Mouse (Mus musculus): ENCODE results near the gene Lrrc46.
A peak's percentile ranks its signal among the peaks of the same experiment; 100 is the strongest.

Lrrc46 gene

GRCm38 (mm10) chr11:97007093-97007794 is 34.0 kb downstream of the Lrrc46 start:
- no peak for DNase-seq

GRCm38 (mm10) chr11:97003170-97003569 is 38.0 kb downstream of the Lrrc46 start:
- no peak for DNase-seq

- no peak for DNase-seq
These were observed 43.7 kb downstream of the Lrrc46 start for GRCm38 (mm10) chr11:96997380-96997956.

DNA sequence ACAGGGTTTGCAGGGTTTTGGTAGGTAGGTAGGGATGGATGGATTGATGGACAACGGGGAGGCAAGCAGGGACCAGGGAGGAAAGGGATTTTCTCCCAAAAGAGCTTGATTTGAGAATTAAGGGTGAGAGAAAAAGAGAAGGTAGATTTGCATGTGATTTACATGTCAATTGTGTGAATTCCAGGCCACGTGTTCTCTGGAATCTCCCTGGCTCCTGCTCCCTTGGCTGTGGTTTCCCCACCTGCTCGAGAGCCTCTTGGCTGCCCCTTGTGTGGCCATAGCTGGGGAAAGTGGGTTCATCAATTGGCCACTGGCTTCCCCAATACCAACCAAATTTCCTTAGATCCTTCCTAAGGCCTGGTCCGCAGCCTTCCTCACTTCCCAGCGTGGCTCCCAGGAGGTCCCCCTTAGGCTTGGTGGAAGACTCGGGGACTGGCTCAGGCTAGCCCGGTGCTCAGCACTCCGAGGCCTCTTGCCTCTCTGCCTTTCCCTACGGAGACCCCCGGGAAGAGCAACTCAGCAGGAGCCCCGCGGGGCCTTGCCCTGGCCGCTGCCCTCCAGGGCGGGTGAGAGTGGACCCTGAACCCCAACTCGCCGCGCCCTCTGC is 44.3 kb downstream of the Lrrc46 start:
- no peak for DNase-seq

DNA sequence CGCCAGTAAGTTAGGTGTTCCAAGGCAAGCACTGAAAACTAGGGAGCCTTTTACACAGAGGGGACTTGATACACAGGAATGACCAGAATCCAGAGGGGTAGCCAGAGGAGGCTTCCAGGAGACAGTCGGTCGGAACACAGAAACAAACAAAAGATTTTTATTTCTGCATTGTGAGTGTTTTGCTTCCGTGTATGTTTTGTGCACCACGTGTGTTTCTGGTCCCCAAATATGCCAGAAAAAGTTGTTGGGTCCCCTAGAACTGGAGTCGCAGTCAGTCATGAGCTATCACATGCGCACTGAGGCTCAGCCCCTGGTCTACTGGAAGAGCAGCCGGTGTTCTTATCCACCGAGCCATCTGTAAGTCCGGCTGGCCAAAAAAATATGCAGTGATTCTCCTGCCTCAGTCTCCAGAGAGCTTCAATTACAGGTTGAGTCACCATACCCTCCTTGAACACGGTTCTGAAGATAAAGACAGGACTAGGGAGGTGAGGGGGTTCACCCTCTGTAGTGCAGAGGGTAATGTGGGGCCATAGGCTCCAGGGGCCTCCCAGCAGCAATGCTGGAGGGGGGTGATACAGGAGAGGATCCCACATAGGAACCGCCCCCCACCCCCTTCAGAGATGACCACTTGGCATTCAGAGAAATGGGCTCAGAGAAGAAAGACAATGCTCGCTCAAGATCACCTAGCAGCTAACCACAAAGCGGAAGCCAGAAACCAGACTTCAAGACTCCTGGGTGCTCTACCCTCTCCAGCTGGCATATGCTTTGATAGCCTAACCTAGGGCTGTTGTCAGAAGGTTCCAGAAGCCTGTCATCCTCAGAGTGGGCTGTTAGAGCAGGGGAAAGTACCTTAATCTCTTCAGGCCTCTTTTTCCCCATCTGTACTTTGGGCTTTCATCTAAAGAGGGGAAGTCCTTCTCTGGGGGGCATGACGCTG is 45.1 kb downstream of the Lrrc46 start:
- DNase-seq: peak; percentile 56 to 58

GRCm38 (mm10) chr11:96995031-96995430 is 46.2 kb downstream of the Lrrc46 start:
- no peak for DNase-seq

DNA sequence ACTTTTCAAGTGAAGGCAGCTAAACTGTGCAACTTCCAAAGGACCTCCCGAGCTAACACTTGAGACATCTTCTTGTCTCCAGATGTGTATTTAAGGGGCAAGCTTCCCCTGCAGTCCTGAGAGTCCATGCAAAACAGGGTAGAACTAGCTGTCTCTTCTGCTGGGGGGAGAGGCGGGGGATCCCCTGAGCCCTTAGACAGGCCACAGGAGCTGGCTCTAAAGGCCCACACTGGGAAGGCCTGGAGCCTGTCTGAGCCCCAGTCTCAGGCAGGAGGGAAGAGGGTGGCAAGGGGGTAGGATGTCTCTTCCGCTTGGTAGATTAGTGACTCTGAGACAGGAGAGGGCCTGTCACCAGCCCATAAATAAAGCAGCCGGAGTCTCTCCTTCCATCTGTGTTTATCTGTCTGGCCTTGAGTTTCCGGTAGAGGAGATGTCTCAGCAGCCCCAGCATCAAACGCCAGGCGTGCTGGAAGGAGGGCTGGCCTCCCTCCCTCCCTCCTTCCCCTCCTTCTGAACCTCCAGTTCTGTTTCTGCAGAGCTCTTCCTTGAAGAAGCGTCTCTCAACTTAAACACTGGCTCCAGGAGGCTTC is 48.4 kb downstream of the Lrrc46 start:
- no peak for DNase-seq

DNA sequence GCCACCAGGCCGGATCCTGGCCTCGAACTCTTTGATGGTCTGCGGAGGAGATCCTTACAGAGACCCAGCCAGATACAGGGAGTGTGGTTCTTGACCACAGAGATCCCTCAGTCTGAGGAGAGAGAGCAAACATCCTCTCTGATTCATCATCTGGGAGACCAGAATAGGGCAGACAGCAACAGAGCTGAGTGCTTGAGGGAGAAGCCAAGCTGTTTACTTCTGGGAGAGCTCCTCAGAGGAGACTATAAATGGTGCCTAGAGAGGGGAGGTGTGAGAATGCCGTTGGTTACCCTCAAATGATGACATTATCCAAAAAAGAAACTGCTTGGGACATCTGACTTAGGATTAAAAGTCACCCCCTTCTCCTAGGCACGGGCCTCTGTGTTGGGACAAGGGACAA is 49.7 kb downstream of the Lrrc46 start:
- DNase-seq: no peak

DNA sequence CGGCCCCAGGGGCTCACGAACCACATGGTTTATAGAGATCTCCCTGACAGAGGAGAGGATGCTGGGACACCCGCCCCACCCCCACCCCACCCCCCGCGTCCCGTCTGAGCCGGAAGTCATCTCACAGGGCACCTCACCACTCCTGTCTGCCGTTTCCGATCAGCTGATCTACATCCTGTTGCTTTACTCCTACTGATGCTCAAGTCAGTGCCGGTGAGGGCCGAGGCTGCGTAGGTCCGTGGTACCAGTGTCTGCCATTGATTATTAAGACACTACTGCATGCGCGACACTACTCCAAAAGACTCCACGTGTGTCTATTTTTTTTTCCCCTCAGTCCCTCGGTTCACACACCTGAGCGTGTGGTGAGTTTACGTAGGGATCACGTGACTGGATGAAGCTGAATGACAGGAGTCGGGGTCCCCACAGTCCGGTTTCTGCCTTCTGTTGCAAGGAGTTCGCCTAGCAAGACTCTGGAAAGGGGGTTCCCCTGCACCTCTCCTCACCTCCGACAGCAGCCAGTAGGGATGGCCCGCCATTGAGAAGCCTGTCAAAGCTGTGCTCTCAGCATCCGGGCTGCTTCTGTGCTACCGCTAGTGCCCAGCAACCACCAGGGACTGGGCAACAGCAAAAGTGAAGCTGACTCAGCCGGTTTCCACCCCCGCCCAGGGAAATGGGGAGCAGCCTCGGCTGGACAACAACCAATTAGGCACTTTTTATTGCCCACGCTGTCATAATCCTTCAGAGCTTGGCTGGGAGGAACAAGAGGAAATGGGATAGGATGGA is 53.1 kb downstream of the Lrrc46 start:
- peak; percentile 77 to 80 for DNase-seq

DNA sequence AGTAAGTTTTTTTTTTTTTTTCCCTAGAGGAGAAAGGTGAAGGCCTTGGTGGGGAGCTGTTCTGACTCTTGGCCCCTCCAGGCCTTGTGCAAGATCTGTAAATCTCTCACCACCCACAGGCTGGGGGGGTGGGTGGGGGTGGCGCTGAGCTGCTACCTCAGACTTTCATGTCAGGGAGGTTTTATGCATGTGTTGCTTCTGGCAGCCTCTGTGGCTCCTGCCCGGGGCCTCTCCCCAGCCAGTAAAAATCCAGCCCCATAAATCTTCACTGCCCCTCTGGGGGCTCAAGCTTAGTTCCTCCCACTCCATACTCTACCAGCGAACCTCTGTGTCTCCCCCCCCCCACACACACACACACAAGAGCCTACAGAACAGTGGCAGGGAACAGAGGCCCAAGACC is 54.7 kb downstream of the Lrrc46 start:
- no peak for DNase-seq

DNA sequence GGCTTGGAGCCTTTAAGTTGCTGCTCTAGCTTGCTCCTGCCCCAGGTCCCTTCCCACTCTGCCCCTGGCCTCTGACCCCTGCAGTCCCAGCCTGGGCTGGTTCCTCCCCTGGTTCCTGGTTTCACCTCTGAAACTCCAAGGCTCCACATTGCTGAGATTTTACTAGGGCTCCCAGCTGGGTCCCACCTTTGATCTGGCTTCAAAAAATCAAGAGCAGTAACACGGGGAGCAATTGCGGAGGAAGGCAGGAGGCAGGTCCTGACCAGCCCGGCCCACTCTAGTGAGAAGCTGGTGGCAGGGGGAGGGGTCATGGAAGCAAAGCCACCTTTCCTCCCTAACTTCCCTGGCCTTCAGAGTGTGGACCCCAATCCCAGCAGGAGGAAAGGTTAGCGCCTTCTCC is 56.3 kb downstream of the Lrrc46 start:
- DNase-seq: no peak
